Mouse (Mus musculus) frontal cortex, postnatal 25 days (tissue): Measurements from ENCODE around the gene Inka2.
"Not testable (repeated sequence)": the region's sequence is repeated elsewhere in the genome, so short reads cannot be mapped to it uniquely, and the experiment has no call there.

Source experiments
- DNase-seq, 2 experiments: peaks; one replicate each; pipeline ENCODE4 v3.0.0; 2022; ENCODE audit warnings: low spot score in 2 of 2

The Inka2 gene

GRCm38 (mm10) chr3:105696387-105697147 lies 7.8 kb upstream of the Inka2 start:
- DNase-seq: no peak

- no peak for DNase-seq
Observed at GRCm38 (mm10) chr3:105697148-105697441, 7.3 kb upstream of the Inka2 start.

GRCm38 (mm10) chr3:105698311-105698710 lies 6.1 kb upstream of the Inka2 start:
- DNase-seq: no peak

GRCm38 (mm10) chr3:105699241-105699933 lies 5.0 kb upstream of the Inka2 start:
- DNase-seq: no peak

DNA sequence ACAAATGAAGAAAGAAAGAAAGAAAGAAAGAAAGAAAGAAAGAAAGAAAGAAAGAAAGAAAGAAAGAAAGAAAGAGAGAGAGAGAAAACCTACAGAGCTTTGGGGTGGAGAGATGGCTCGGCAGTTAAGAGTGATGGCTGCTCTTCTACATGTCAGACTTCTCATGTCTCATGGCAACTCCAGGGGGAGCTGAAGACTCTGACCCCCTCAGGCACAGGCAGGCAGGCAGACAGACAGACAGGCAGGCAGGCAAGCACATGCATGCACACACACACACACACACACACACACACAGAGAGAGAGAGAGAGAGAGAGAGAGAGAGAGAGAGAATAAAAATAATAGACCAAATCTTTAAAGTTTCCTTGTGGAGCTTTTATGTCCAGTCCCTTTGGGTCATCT lies 3.6 kb upstream of the Inka2 start:
- DNase-seq: not testable (repeated sequence)

GRCm38 (mm10) chr3:105701399-105701798 lies 3.0 kb upstream of the Inka2 start:
- DNase-seq: no peak

- DNase-seq: no peak
Observed at GRCm38 (mm10) chr3:105703571-105703970, 828 bp upstream of the Inka2 start.

- peak; percentile 59 to 75 for DNase-seq
Observed at GRCm38 (mm10) chr3:105705061-105705549, 706 bp downstream of the Inka2 start.

DNA sequence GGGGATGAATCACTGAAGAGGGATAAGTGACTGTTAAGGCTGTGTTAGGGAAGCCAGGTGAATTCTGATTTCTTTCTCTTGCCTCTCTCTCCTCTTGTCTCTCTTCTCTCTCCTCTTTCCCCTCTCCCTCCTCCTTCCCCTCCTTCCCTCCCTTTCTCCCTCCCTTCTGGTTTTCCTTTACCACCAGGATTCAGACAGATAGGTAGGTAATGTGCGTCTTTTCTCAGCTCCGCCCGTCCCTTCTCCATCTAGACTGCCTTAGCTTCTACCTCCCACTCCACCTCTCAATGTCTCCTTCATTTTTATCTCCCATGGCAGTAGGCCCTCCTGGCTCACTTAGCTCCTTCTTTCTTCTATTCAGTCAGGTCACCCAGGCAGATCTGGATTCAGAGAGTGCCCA lies 1.2 kb downstream of the Inka2 start:
- DNase-seq: no peak

GRCm38 (mm10) chr3:105706366-105707020 lies 2.1 kb downstream of the Inka2 start:
- DNase-seq: peak in 1 of 2 experiments; percentile 45

- DNase-seq: no peak
Observed at GRCm38 (mm10) chr3:105707590-105707989, 3.2 kb downstream of the Inka2 start.

DNA sequence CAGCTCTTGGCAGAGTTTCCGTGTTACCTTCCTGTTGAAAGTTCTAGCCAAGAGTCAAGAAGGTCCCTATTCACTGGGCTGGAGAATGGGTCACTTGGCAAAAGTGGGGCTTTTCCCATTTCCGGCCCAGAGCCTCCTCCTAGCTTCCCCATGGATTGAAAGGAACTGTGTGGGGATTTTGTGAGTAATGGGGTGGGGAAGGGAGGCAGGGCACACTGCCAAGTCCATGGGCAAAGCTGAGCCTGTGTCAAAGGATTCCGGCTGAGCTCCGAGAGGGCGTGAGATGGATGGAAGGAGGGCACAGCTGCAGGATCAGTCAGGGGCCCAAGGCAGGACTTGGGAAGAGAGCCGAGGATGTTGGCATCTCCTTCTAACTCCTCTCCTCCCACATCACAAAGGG lies 5.8 kb downstream of the Inka2 start:
- DNase-seq: no peak

- DNase-seq: no peak
Observed at GRCm38 (mm10) chr3:105711741-105712140, 7.3 kb downstream of the Inka2 start.

DNA sequence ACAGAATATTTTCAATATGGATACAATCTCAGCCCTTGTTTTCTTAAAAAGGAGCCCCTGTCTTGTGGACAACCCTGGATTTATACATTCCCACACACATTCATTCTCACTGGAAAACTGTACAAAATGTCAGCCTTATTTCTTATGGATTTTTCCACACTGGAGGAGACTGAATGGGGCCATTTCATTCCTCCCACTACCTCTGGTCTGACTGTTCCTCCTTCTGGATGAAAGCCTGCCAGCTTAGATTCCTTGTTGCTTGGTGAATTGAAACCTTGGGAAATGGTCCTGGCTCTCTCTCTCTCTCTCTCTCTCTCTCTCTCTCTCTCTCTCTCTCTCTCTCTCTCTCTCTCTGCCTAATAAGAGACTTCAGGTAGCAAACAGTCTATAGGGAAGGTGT lies 8.4 kb downstream of the Inka2 start:
- no peak for DNase-seq

DNA sequence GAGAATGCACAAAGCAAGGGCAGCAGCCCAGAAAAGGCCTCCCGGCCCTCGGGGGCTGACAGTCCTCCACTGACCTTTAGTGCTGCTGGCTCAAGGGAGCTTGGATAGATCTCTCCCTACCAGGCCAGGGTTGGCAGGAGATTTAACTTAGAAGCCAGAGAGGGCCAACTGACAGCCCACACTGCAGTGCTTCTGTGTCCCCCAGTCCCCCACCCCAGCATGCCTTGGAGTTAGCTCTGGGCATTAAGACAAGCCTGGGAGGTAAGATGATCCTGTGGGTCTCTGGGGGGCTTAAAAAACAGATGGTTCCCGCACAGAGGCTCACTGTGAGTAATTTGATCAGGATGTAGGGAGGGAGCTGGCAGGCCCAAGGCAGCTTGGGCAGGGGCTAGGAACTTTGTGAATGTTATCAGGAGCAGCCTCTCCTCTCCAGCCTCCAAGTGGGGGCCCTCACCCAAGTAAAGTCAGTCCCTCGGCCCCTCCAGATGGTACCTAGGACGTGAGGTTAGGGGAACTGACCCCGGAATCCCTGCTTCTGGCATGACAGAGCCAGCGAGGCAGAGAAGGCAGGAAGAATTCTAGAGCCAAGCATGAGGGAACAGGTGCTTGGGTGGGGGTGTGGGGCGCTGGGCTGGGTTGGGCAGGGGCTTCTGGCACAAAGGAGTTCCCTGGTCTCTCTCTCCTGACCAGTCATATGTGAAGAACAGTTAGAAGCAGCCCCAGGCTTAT lies 9.9 kb downstream of the Inka2 start:
- no peak for DNase-seq

DNA sequence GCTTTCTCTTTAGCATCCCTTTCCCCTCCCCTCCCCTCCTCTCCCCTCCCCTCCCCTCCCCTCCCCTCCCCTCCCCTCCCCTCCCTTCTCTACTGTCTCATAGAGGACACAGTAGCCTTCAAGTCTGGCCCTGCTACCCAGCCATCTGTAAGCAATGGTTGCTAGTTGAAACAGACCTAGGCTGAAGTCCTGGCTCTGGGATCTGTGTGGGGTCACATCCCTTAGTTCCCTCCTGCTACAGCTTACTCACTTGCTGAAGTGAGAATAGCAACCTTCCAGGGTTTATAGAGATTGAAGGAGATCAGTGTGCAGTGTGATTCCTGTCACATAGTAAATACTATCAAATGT lies 10.4 kb downstream of the Inka2 start:
- no peak for DNase-seq

DNA sequence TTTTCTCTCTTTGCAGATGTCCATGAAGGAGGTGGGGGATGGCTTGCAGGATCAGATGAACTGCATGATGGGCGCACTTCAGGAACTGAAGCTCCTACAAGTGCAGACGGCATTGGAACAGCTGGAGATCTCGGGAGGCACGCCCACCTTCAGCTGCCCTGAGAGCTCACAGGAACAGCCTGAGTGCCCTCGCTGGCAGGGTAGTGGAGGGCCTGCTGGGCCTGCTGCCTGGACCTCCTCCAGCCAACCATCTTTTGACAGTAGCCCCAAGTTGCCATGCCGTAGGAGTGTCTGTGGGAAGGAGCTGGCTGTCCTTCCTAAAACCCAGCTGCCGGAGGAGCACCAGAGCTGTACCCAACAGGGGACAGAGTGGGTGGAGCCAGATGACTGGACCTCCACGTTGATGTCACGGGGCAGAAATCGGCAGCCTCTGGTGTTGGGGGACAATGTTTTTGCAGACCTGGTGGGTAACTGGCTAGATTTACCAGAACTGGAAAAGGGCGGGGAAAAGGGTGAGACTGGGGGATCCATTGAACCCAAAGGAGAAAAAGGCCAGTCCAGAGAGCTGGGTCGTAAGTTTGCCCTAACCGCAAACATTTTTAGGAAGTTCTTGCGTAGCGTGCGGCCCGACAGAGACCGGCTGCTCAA lies 12.1 kb downstream of the Inka2 start:
- no peak for DNase-seq

- no peak for DNase-seq
Observed at GRCm38 (mm10) chr3:105717856-105718555, 13.6 kb downstream of the Inka2 start.

GRCm38 (mm10) chr3:105718746-105719145 lies 14.3 kb downstream of the Inka2 start:
- no peak for DNase-seq

- DNase-seq: no peak
Observed at GRCm38 (mm10) chr3:105719979-105720378, 15.6 kb downstream of the Inka2 start.

DNA sequence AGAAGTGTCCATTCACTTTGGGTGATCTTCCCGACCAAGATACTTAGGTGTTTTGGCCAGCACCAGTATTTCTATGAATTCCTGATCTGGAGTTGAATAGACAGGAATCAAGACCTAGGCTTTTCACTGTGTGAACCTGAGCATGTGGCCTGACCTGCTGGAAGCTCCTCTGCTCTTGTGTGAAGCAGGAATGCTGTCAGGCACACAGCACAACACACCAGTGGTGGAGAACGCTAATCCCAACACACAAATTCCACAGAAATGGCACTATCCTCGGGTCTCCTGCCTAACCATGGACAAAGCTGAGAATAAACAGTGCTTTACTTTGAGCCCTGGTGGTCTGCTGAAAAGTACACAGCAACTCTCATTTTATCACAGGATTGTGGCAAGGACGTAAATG lies 16.1 kb downstream of the Inka2 start:
- DNase-seq: no peak
